Mouse (Mus musculus): ENCODE results near the gene Mad1l1.

- no peak for TF ChIP-seq POLR2A (IDR thresholded peaks at IDR 0.05; ENCODE audit: borderline replicate concordance, extremely low read depth, insufficient read depth, insufficient read length, poor library complexity, severe bottlenecking)
- TF ChIP-seq CTCF (IDR thresholded peaks at IDR 0.05; ENCODE audit: borderline replicate concordance, extremely low read depth, insufficient read depth, insufficient read length) = peak; percentile 32; the same call in 1 of the 2 replicates
Measured at GRCm38 (mm10) chr5:140042002-140042611, 279.2 kb downstream of the Mad1l1 start.
